ENCODE assay signal across 14 mouse cellular contexts in the genomic region with DNA sequence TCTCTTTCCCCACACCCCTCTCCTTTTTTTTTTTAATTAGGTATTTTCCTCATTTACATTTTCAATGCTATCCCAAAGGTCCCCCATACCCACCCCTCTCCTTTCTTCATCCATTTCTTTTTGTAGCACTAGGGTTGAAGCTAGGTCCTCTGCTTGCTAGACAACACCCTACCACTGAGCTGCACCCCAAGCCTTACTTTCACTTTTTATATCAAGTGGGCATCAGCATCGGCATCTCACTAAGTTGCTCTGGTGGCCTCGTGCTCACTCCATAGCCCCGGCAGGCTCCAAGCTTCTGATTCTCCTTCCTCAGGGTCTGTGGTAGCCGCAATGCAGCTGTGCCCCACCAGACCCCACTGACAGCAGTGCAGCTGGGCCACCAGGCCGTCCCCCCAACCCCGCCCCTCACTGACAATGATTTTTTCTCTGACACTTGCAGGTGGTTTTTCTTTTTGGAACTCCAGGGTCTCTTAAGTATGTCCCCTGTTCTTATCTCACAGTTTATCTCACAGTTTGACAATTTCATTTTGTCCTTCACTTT.
DNase-seq lines count a peak whose midpoint lies in the region; ATAC-seq lines count a peak whose summit lies in the region.
"Had no signal": no experiment of that assay in that cellular context is flagged by ENCODE, and none has a peak within 500 bp of the region (broad histone marks: within the 10 kb centered on the region; RNA-seq: fewer than 3 reads in every experiment).

No protein-coding gene starts in this region.

- H3K4me3 ChIP-seq in hindbrain, embryonic 10.5 days, result no peak overlapping the region
- H3K4me3 ChIP-seq in hindbrain, embryonic 13.5 days, result no peak overlapping the region
- H3K4me3 ChIP-seq: heart, embryonic 15.5 days; liver, embryonic 13.5 days; midbrain, embryonic 10.5 days had no signal

- H3K27ac ChIP-seq in hindbrain, embryonic 10.5 days, result 0 out of 2 replicates have a peak overlapping the region, but pooled peaks have one; percentile 13
- no peak overlapping the region for H3K27ac ChIP-seq in hindbrain, embryonic 13.5 days
- H3K27ac ChIP-seq: heart, embryonic 15.5 days; hindbrain, postnatal 0 days; liver, embryonic 13.5 days; midbrain, embryonic 10.5 days had no signal

- DNase-seq in hindbrain, embryonic 10.5 days (ENCODE audit: low spot score), result no peak
- DNase-seq in induced T-regulatory cell, adult 2 months (ENCODE audit: low read depth), result peak; percentile 57
- peak; percentile 69 to 78 for DNase-seq in thymus, adult 18-20 months
- DNase-seq in left cerebral cortex, postnatal 10 days (ENCODE audit: extremely low spot score in 1 of 2, low spot score in 2 of 2), result no peak
- DNase-seq in cerebellum, adult 9-11 months, result no peak
- DNase-seq in urinary bladder, adult 2 months (ENCODE audit: low spot score), result no peak
- DNase-seq: adrenal gland, postnatal 36 days; cerebellum, postnatal 10 days; layer of hippocampus, postnatal 36 days; liver, embryonic 13.5 days had no signal

- WGBS in hindbrain, embryonic 10.5 days, result 84% methylated on average over 6 of the region's 6 CpGs
- 81% methylated on average over 6 of the region's 6 CpGs for WGBS in hindbrain, embryonic 13.5 days

- H3K4me1 ChIP-seq in hindbrain, embryonic 10.5 days (replicated peaks), result peaks cover 6% of the 10 kb centered on the region; the same call in 1 of the 2 replicates
- H3K4me1 ChIP-seq in hindbrain, embryonic 13.5 days (replicated peaks), result peaks cover 6% of the 10 kb centered on the region
- H3K4me1 ChIP-seq: liver, embryonic 13.5 days had no signal

- no peaks in the 10 kb centered on the region for H3K36me3 ChIP-seq in hindbrain, embryonic 10.5 days
- H3K36me3 ChIP-seq in hindbrain, embryonic 13.5 days, result no peaks in the 10 kb centered on the region
- H3K36me3 ChIP-seq: heart, embryonic 15.5 days; liver, embryonic 13.5 days; midbrain, embryonic 10.5 days had no signal

- no peaks in the 10 kb centered on the region for H3K27me3 ChIP-seq in hindbrain, embryonic 10.5 days (ENCODE audit: insufficient read depth, poor library complexity, severe bottlenecking)
- no peaks in the 10 kb centered on the region for H3K27me3 ChIP-seq in hindbrain, embryonic 13.5 days
- H3K27me3 ChIP-seq: heart, embryonic 15.5 days; liver, embryonic 13.5 days had no signal

- intact Hi-C loops in left cerebral cortex, postnatal 10 days (cut with DNase I), result no loop called here

- H3K4me2 ChIP-seq in hindbrain, embryonic 13.5 days, result no peak overlapping the region
- H3K4me2 ChIP-seq: heart, embryonic 15.5 days; liver, embryonic 13.5 days had no signal

- H3K9ac ChIP-seq in hindbrain, embryonic 13.5 days, result no peak overlapping the region
- H3K9ac ChIP-seq: heart, embryonic 15.5 days; liver, embryonic 13.5 days had no signal

- no peak for ATAC-seq in hindbrain, embryonic 13.5 days (ENCODE audit: low FRiP score)
- ATAC-seq: hindbrain, postnatal 0 days had no signal

- H3K9me3 ChIP-seq in hindbrain, embryonic 10.5 days, result no peaks in the 10 kb centered on the region
- no peaks in the 10 kb centered on the region for H3K9me3 ChIP-seq in hindbrain, embryonic 13.5 days
- H3K9me3 ChIP-seq: heart, embryonic 15.5 days; liver, embryonic 13.5 days; midbrain, embryonic 10.5 days had no signal

Comparison
In these comparisons a context has a peak if more than half of its experiments do, and no peak if none do; other contexts are left out.
1. DNase-seq: peak in induced T-regulatory cell, adult 2 months (single experiment) and thymus, adult 18-20 months (2 of 2); none in hindbrain, embryonic 10.5 days (single experiment), left cerebral cortex, postnatal 10 days (0 of 2), cerebellum, adult 9-11 months (single experiment) and urinary bladder, adult 2 months (single experiment).